Mouse (Mus musculus): ENCODE measurements around the gene Slit3. TPM values are rescaled to one million over a fixed set of nuclear protein-coding genes. Genes with fewer than 3 reads are reported as not detected.

Gene Slit3
- polyA plus RNA-seq, 1 experiment, result 0.04 TPM

DNA sequence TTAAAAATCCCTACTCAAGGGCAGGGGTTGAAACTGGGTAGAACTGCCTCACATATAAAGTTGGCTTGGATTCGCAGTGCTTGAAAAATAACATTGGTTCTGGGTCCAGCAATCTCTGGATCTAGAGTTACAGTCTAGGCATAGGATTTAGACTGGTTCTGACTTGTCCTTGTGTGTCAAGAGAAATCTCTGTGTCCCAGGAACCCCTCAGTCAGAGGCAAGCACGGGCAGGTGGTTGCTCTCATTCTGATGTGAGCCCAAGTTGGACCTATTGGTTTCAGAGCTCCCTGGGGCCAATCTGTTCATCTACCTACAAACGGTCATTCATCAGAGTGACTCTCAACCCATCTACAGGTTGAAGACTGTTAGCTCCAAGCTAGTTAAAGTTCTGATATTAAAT lies 541.9 kb downstream of the Slit3 start:
- Histone ChIP-seq H3K4me3 (replicated peaks) (no peak overlapping the region), H3K4me1 (no peaks in the 10 kb centered on the region), H3K36me3 (replicated peaks; ENCODE audit: low read length) (no peaks in the 10 kb centered on the region), H3K9me3 (no peaks in the 10 kb centered on the region), H3K27me3 (replicated peaks) (peaks cover 5% of the 10 kb centered on the region)
- TF ChIP-seq GATA1 (IDR thresholded peaks at IDR 0.05; ENCODE audit: borderline replicate concordance, low read length), result no peak
- TF ChIP-seq FLI1 (IDR thresholded peaks at IDR 0.05; ENCODE audit: low read length), result no peak

DNA sequence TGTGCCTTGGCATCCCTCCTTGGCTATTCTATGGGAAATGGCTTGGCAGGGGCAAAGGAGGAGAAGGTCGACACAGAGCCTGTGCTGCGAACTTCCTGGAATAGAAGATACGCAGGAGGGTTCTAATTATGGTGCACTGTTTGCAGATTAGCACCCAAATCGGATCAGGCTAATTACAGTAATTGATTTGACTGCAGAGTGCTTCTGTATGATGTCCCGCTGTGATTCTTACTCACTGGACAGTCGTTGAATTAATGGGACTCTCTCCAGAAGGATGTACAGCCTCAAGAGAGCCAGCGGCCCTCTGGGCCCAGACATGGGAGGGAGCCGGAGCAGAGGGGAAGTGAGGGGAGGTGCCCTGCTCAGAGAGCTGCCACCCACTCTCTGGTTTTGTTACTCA lies 542.6 kb downstream of the Slit3 start:
- H3K36me3 ChIP-seq (replicated peaks; ENCODE audit: low read length), result no peaks in the 10 kb centered on the region
- H3K27me3 ChIP-seq (replicated peaks), result peaks cover 5% of the 10 kb centered on the region
- H3K9me3 ChIP-seq, result no peaks in the 10 kb centered on the region
- H3K4me3 ChIP-seq (replicated peaks), result no peak overlapping the region
- no peak for TF ChIP-seq GATA1 (IDR thresholded peaks at IDR 0.05; ENCODE audit: borderline replicate concordance, low read length)
- no peak for TF ChIP-seq FLI1 (IDR thresholded peaks at IDR 0.05; ENCODE audit: low read length)
- no peaks in the 10 kb centered on the region for H3K4me1 ChIP-seq

DNA sequence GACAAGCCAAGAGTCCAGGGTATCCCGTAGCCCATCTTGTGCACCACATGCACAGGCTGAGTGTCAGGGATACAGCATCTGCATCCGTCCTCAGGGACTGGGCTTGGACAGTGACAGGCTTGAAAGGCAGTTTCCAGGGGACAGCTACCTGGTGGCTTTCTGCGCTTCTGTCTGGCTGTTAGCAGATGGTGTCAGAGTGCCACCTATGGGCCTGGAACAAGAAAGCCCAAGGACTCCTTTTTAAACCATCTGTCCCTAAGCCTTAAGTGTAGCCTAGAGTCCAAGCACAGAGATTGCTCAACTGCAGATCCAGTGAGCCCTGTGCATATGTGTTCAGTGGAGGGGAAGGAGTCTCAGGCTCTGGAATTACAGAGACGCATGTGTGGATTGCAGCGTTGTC lies 544.0 kb downstream of the Slit3 start:
- no peaks in the 10 kb centered on the region for H3K4me1 ChIP-seq
- no peak overlapping the region for H3K4me3 ChIP-seq (replicated peaks)
- H3K9me3 ChIP-seq, result no peaks in the 10 kb centered on the region
- no peaks in the 10 kb centered on the region for H3K36me3 ChIP-seq (replicated peaks; ENCODE audit: low read length)
- TF ChIP-seq GATA1 (IDR thresholded peaks at IDR 0.05; ENCODE audit: borderline replicate concordance, low read length) (no peak), FLI1 (IDR thresholded peaks at IDR 0.05; ENCODE audit: low read length) (no peak)
- H3K27me3 ChIP-seq (replicated peaks), result peaks cover 3% of the 10 kb centered on the region

DNA sequence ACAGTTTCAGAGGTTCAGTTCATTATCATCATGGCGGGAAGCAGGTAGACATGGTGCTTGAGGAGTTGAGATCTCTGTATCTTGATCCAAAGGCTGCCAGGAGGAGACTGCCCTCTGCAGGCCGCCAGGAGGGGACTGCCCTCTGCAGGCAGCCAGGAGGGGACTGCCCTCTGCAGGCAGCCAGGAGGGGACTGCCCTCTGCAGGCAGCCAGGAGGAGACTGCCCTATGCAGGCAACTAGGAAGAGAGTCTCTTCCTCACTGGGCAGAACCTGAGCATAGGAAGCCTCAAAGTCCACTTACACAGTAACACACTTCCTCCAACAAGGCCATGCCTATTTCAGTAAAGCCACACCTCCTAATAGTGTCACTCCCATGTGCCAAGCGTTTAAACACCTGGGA lies 546.4 kb downstream of the Slit3 start:
- H3K27me3 ChIP-seq (replicated peaks), result peaks cover 3% of the 10 kb centered on the region
- H3K4me3 ChIP-seq (replicated peaks), result no peak overlapping the region
- H3K36me3 ChIP-seq (replicated peaks; ENCODE audit: low read length), result no peaks in the 10 kb centered on the region
- no peak for TF ChIP-seq GATA1 (IDR thresholded peaks at IDR 0.05; ENCODE audit: borderline replicate concordance, low read length)
- no peaks in the 10 kb centered on the region for H3K4me1 ChIP-seq
- no peaks in the 10 kb centered on the region for H3K9me3 ChIP-seq

DNA sequence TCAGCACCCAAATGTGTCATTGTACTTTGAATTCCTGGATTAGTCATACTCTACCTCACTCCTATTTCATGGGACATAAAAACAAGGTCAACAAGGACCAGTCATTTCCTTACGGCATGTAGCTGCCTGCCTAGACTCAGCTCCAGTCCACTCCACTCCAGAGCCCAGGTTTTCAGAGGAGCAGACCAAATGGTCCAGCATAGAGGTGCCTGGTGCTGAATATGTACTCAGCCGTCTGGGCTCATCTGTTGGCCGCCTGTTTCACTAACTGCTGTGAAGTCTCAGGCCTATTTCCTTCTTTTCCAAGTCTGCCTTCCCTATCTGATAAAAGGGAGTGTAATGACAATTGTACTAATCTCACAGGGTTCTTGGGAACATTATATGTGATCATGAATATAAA lies 547.1 kb downstream of the Slit3 start:
- no peaks in the 10 kb centered on the region for H3K36me3 ChIP-seq (replicated peaks; ENCODE audit: low read length)
- H3K4me3 ChIP-seq (replicated peaks), result no peak overlapping the region
- H3K27me3 ChIP-seq (replicated peaks), result peaks cover 3% of the 10 kb centered on the region
- TF ChIP-seq GATA1 (IDR thresholded peaks at IDR 0.05; ENCODE audit: borderline replicate concordance, low read length) (no peak), FLI1 (IDR thresholded peaks at IDR 0.05; ENCODE audit: low read length) (no peak)
- no peaks in the 10 kb centered on the region for H3K4me1 ChIP-seq
- no peaks in the 10 kb centered on the region for H3K9me3 ChIP-seq

DNA sequence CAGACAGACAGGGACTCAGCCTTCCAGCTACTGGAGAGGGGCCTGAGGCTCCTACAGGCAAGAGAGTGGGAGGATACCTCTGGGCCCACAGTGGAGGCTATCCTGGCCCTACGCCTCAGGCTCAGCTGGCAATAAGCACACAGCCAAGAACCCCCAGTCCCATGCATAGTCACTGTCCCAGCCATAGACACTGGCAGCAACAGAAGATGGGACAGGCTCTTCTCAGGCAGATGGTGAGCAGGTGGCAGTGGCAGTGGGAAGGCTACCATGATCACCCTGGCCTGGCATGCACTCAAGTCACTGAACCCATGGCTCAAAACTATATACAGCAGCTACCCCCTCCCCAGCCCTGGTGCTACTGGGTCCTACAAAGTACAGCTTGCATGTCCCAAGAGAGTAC lies 547.7 kb downstream of the Slit3 start:
- H3K9me3 ChIP-seq, result no peaks in the 10 kb centered on the region
- TF ChIP-seq FLI1 (IDR thresholded peaks at IDR 0.05; ENCODE audit: low read length) (no peak), GATA1 (IDR thresholded peaks at IDR 0.05; ENCODE audit: borderline replicate concordance, low read length) (no peak)
- no peaks in the 10 kb centered on the region for H3K36me3 ChIP-seq (replicated peaks; ENCODE audit: low read length)
- peaks cover 3% of the 10 kb centered on the region for H3K27me3 ChIP-seq (replicated peaks)
- H3K4me3 ChIP-seq (replicated peaks), result no peak overlapping the region
- H3K4me1 ChIP-seq, result no peaks in the 10 kb centered on the region

DNA sequence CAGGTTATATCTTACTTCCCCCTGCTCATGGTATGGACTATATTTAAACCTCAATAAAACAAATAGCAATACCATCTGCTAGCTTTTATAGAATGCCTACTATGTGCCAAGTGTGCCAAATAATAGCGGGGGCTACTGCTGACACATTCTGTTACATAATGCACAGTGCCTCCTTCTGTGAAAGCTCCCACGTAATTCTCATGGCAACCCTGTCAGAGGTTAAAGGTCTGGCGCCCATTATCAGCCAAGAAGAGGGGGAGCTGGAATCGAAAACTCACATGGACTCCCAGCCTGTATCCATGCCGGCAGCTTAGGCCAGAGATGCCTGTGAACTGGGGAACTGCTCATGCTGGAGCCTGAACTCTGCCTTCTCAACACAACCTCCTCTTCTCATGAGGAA lies 548.5 kb downstream of the Slit3 start:
- H3K9me3 ChIP-seq, result no peaks in the 10 kb centered on the region
- no peaks in the 10 kb centered on the region for H3K36me3 ChIP-seq (replicated peaks; ENCODE audit: low read length)
- H3K4me1 ChIP-seq, result no peaks in the 10 kb centered on the region
- no peaks in the 10 kb centered on the region for H3K27me3 ChIP-seq (replicated peaks)
- no peak overlapping the region for H3K4me3 ChIP-seq (replicated peaks)
- no peak for TF ChIP-seq GATA1 (IDR thresholded peaks at IDR 0.05; ENCODE audit: borderline replicate concordance, low read length)
- TF ChIP-seq FLI1 (IDR thresholded peaks at IDR 0.05; ENCODE audit: low read length), result no peak

DNA sequence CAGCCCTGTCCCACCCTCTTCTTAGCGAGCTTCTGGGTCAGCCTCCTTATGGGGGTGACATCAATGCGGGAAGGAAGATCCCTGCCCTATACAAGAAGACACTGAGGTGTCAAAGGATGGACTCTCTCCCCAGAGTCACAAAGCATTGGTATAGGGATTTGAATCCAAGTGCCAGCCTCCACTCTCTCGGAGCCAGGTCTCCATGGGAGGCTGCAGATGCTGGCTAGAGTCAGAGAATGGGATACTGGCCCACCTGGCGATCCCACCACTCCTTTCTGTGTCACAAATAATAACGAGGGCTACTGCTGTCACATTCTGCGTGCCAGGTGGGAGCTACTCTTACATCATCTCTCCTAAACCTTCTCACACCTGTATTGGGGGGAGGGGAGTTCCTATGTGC lies 549.2 kb downstream of the Slit3 start:
- no peak overlapping the region for H3K4me3 ChIP-seq (replicated peaks)
- H3K27me3 ChIP-seq (replicated peaks), result no peaks in the 10 kb centered on the region
- TF ChIP-seq FLI1 (IDR thresholded peaks at IDR 0.05; ENCODE audit: low read length) (no peak), GATA1 (IDR thresholded peaks at IDR 0.05; ENCODE audit: borderline replicate concordance, low read length) (no peak)
- H3K4me1 ChIP-seq, result no peaks in the 10 kb centered on the region
- H3K36me3 ChIP-seq (replicated peaks; ENCODE audit: low read length), result no peaks in the 10 kb centered on the region
- H3K9me3 ChIP-seq, result no peaks in the 10 kb centered on the region

DNA sequence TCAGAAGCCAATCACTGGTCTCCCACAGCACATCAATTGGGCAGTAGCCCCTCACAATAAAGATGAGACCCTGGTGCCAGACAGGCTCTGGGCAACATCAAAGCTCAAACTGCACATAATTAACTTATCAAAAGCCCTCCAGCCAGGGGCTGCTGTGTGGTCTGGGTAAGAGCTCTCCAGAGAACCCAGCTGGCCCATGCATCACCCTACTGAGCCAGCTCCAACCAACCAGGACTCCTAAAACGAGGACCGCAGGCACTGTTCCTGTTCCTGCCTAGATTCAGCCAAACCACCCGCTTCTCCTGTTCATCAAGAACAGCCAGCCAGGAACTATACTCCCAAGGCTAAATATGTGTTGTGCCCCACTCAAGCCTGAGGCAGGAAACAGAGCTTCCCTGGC lies 549.7 kb downstream of the Slit3 start:
- Histone ChIP-seq H3K27me3 (replicated peaks) (no peaks in the 10 kb centered on the region), H3K36me3 (replicated peaks; ENCODE audit: low read length) (no peaks in the 10 kb centered on the region), H3K4me3 (replicated peaks) (no peak overlapping the region), H3K4me1 (no peaks in the 10 kb centered on the region), H3K9me3 (no peaks in the 10 kb centered on the region)
- TF ChIP-seq GATA1 (IDR thresholded peaks at IDR 0.05; ENCODE audit: borderline replicate concordance, low read length) (no peak), FLI1 (IDR thresholded peaks at IDR 0.05; ENCODE audit: low read length) (no peak)

DNA sequence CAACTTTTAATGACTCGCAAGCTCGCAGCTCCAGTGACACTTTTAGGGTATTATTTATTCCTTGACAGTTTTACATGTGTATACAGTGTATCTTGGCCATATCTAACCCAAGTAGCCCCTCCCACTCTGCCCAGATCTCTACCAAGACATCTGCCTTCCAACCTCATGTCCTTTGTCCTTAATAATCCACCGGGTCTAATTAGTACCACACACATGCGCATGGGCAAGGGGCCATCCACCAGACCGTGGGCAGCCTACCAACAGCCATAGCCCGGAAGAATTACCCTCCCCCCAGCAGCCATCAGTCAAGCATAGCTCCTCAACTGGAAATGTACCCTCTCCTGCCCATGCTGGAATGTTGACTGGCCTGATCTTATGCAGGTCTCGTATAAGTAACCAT lies 552.0 kb downstream of the Slit3 start:
- Histone ChIP-seq H3K9me3 (no peaks in the 10 kb centered on the region), H3K36me3 (replicated peaks; ENCODE audit: low read length) (no peaks in the 10 kb centered on the region), H3K27me3 (replicated peaks) (no peaks in the 10 kb centered on the region), H3K4me3 (replicated peaks) (no peak overlapping the region), H3K4me1 (no peaks in the 10 kb centered on the region)
- TF ChIP-seq FLI1 (IDR thresholded peaks at IDR 0.05; ENCODE audit: low read length) (no peak), GATA1 (IDR thresholded peaks at IDR 0.05; ENCODE audit: borderline replicate concordance, low read length) (no peak)

DNA sequence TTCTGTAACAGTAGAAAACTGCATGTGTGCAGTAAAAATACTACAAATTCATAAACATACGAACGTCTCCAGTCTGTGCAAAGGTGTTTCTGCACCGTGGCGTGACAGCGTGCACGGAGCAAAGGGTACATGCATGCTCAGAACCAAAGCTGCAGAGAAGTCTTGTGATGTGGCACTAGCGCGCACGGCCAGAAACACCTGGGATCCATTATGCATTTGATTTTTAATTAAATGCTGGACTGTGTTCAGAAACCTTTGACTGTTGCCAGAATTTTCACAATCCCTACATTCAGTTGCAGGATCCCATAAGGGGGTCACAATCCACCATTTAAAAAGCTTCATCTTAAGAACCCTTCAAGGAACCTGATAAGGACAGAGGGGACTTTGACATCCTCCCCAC lies 553.2 kb downstream of the Slit3 start:
- H3K4me1 ChIP-seq, result no peaks in the 10 kb centered on the region
- no peaks in the 10 kb centered on the region for H3K9me3 ChIP-seq
- H3K4me3 ChIP-seq (replicated peaks), result no peak overlapping the region
- no peak for TF ChIP-seq FLI1 (IDR thresholded peaks at IDR 0.05; ENCODE audit: low read length)
- TF ChIP-seq GATA1 (IDR thresholded peaks at IDR 0.05; ENCODE audit: borderline replicate concordance, low read length), result no peak
- peaks cover under 1% of the 10 kb centered on the region for H3K27me3 ChIP-seq (replicated peaks)
- H3K36me3 ChIP-seq (replicated peaks; ENCODE audit: low read length), result no peaks in the 10 kb centered on the region
